10 mouse cellular contexts compared by ENCODE assay signal in the genomic region with DNA sequence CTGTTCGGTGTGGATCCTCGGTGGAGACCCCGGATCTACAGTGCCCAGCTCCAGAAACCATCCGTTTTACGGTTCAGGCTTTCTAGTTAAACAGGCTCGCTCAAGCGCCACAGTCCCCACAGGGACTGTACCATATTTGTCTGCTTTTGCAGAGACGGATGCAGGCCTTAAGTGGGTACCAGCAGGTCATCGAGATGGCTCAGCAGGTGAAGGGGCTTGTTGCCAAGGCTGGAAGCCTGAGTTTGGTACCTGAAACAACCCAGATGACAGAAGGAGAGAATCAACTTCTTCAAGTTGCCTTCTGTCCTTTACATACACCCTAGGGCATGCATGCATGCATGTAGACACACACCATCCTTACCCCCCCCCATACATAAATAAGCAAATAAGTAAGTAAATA.
"Had no signal": no experiment of that assay in that cellular context is flagged by ENCODE, and none has a peak within 500 bp of the region (broad histone marks: within the 10 kb centered on the region; RNA-seq: fewer than 3 reads in every experiment).

No protein-coding gene starts in this region.

- H3K9ac ChIP-seq: limb, embryonic 15.5 days; liver, embryonic 12.5 days; lung, embryonic 14.5 days; midbrain, embryonic 15.5 days had no signal

- H3K27me3 ChIP-seq: limb, embryonic 15.5 days; liver, embryonic 12.5 days; midbrain, embryonic 15.5 days had no signal

- H3K9me3 ChIP-seq: limb, embryonic 15.5 days; liver, embryonic 12.5 days; midbrain, embryonic 15.5 days had no signal

- ATAC-seq: liver, embryonic 12.5 days; midbrain, embryonic 15.5 days had no signal

- H3K27ac ChIP-seq: layer of hippocampus, adult 2 months; limb, embryonic 15.5 days; liver, embryonic 12.5 days; midbrain, embryonic 15.5 days had no signal

- H3K4me3 ChIP-seq: layer of hippocampus, adult 2 months; limb, embryonic 15.5 days; liver, embryonic 12.5 days; midbrain, embryonic 15.5 days had no signal

- H3K4me1 ChIP-seq: limb, embryonic 15.5 days; midbrain, embryonic 15.5 days had no signal

- DNase-seq: kidney, postnatal 10 days; kidney, postnatal 4 days; lung, embryonic 14.5 days; lung, postnatal 10 days; right cerebral cortex, postnatal 25 days had no signal

- H3K36me3 ChIP-seq: limb, embryonic 15.5 days; liver, embryonic 12.5 days; midbrain, embryonic 15.5 days had no signal

- H3K4me2 ChIP-seq: limb, embryonic 15.5 days; liver, embryonic 12.5 days; lung, embryonic 14.5 days; midbrain, embryonic 11.5 days; midbrain, embryonic 15.5 days had no signal
